Mouse (Mus musculus) hindbrain, postnatal 0 days (tissue): Measurements from ENCODE around the gene Tph2. TPM values are rescaled to one million over a fixed set of nuclear protein-coding genes. Genes with fewer than 3 reads are reported as not detected.

Experiments used
- ATAC-seq: fragments of 200-750 bp; cut with Nextera tagmentation; 2 replicates; pipeline ENCODE4 v1.8.0; 2017; ENCODE audit warnings: mild to moderate bottlenecking, moderate TSS enrichment, moderate library complexity
- DNase-seq: peaks from one replicate; pipeline ENCODE4 v3.0.0-alpha.2; 2015; ENCODE audit warnings: low spot score
- H3K27ac ChIP-seq: fragments of 300-500 bp; sonication (generic); 2 replicates; pipeline ENCODE4 v1.5.1; 2014; ENCODE audit warnings: mild to moderate bottlenecking
- H3K27me3 ChIP-seq: fragments of 300-500 bp; sonication (generic); 2 replicates; pipeline ENCODE4 v1.6.1; 2014; ENCODE audit warnings: low read length, mixed read lengths; ENCODE audit not compliant: insufficient read depth
- H3K36me3 ChIP-seq: fragments of 300-500 bp; sonication (generic); 2 replicates; pipeline ENCODE4 v1.6.1; 2014; ENCODE audit warnings: low read length, mixed read lengths; ENCODE audit not compliant: insufficient read depth
- H3K4me1 ChIP-seq: fragments of 300-500 bp; sonication (generic); 2 replicates; pipeline ENCODE4 v1.6.1; 2014; ENCODE audit warnings: antibody characterized with exemption, low read length, mixed read lengths; ENCODE audit not compliant: insufficient read depth
- H3K4me2 ChIP-seq: fragments of 300-500 bp; sonication (generic); 2 replicates; pipeline ENCODE4 v1.6.1; 2014; ENCODE audit warnings: low read depth, mild to moderate bottlenecking, low read length, moderate library complexity, mixed read lengths
- H3K4me3 ChIP-seq: fragments of 300-500 bp; sonication (generic); 2 replicates; pipeline ENCODE4 v1.5.1; 2014; ENCODE audit warnings: low read length
- H3K9ac ChIP-seq: fragments of 300-500 bp; sonication (generic); replicated peaks from 2 replicates; pipeline ENCODE4 v1.6.1; 2014; ENCODE audit warnings: mild to moderate bottlenecking, low read length, moderate library complexity, mixed read lengths
- H3K9me3 ChIP-seq: fragments of 300-500 bp; sonication (generic); 2 replicates; pipeline ENCODE4 v1.6.1; 2016; ENCODE audit warnings: low read length, mixed read lengths
- CTCF ChIP-seq: IDR thresholded peaks from 2 replicates; pipeline ENCODE4 v1.5.1; 2016; ENCODE audit warnings: antibody characterized with exemption, control low read depth, low read depth
- WGBS: fragments of 180-500 bp; shearing (Covaris S2); extraction: QIAGEN DNeasy Blood & Tissue Kit; methylation state at CpG from one replicate; pipeline ENCODE4 v1.1.7; 2014; 5-methylcytosine and 5-hydroxymethylcytosine counted together
- polyA plus RNA-seq: library from polyadenylated mRNA; unstranded; fragments of >200 nt; fragmentation: Nextera tagmentation; extraction: Ambion mirVana; gene quantifications from 2 replicates; pipeline ENCODE4 v1.2.1, GENCODE M21; 2015
- total RNA-seq: library from RNA; depleted of rRNA; stranded (reverse); fragments of >200 nt; gene quantifications from 2 replicates; pipeline ENCODE4 v1.2.3, GENCODE M21; 2014; rRNA removed

Tph2 gene
- total RNA-seq (9.8 and 14.0 TPM in 2 replicates), polyA plus RNA-seq (13.6 and 17.9 TPM in 2 replicates)

- no peaks in the 10 kb centered on the region for H3K27me3 ChIP-seq
- peak; percentile 91 for ATAC-seq
- H3K4me3 ChIP-seq: no peak within 1 kb of the TSS
- no peak within 1 kb of the TSS for H3K9ac ChIP-seq
- no peaks in the 10 kb centered on the region for H3K9me3 ChIP-seq
- peak; percentile 86 for DNase-seq
- H3K4me1 ChIP-seq: no peaks in the 10 kb centered on the region
- no peak within 1 kb of the TSS for H3K27ac ChIP-seq
- H3K36me3 ChIP-seq: no peaks in the 10 kb centered on the region
- peak; percentile 84 for TF ChIP-seq CTCF
- 5% methylated on average over 9 of the region's 9 CpGs for WGBS
- peak within 1 kb of the TSS; percentile 27; the same call in 1 of the 2 replicates for H3K4me2 ChIP-seq
Measured at GRCm38 (mm10) chr10:115184697-115185096, at the start of gene Tph2. Gene Tph2, minus strand, starts transcription at chr10:115185022.

GRCm38 (mm10) chr10:115233798-115234197 is 49.0 kb upstream of the Tph2 start:
- Histone ChIP-seq H3K4me2 (no peak overlapping the region), H3K4me3 (no peak overlapping the region), H3K27ac (no peak overlapping the region), H3K9ac (no peak overlapping the region), H3K36me3 (peaks cover 4% of the 10 kb centered on the region; the same call in 1 of the 2 replicates), H3K27me3 (no peaks in the 10 kb centered on the region), H3K9me3 (no peaks in the 10 kb centered on the region), H3K4me1 (no peaks in the 10 kb centered on the region)
- WGBS: 72% methylated on average over 3 of the region's 3 CpGs
- DNase-seq: no peak
- no peak for ATAC-seq
- no peak for TF ChIP-seq CTCF

- Histone ChIP-seq H3K27ac (no peak overlapping the region), H3K9me3 (no peaks in the 10 kb centered on the region), H3K4me1 (no peaks in the 10 kb centered on the region), H3K4me2 (no peak overlapping the region), H3K27me3 (no peaks in the 10 kb centered on the region), H3K9ac (no peak overlapping the region), H3K36me3 (peaks cover 4% of the 10 kb centered on the region; the same call in 1 of the 2 replicates), H3K4me3 (no peak overlapping the region)
- 92% methylated on average over 3 of the region's 3 CpGs for WGBS
- peak; percentile 43 for TF ChIP-seq CTCF
- peak; percentile 27 for DNase-seq
- no peak for ATAC-seq
Measured at GRCm38 (mm10) chr10:115232513-115232912, 47.7 kb upstream of the Tph2 start.

- H3K36me3 ChIP-seq: peaks cover 4% of the 10 kb centered on the region; the same call in 1 of the 2 replicates
- no peak overlapping the region for H3K27ac ChIP-seq
- TF ChIP-seq CTCF: no peak
- DNase-seq (no peak), ATAC-seq (no peak)
- H3K27me3 ChIP-seq: no peaks in the 10 kb centered on the region
- no peak overlapping the region for H3K9ac ChIP-seq
- no peaks in the 10 kb centered on the region for H3K4me1 ChIP-seq
- H3K4me3 ChIP-seq: no peak overlapping the region
- no peaks in the 10 kb centered on the region for H3K9me3 ChIP-seq
- 86% methylated on average over 9 of the region's 9 CpGs for WGBS
- H3K4me2 ChIP-seq: no peak overlapping the region
Measured at GRCm38 (mm10) chr10:115229023-115229422, 44.2 kb upstream of the Tph2 start.

GRCm38 (mm10) chr10:115226586-115226985 is 41.8 kb upstream of the Tph2 start:
- H3K27me3 ChIP-seq: no peaks in the 10 kb centered on the region
- H3K9ac ChIP-seq: no peak overlapping the region
- peaks cover 4% of the 10 kb centered on the region; the same call in 1 of the 2 replicates for H3K36me3 ChIP-seq
- ATAC-seq: no peak
- H3K9me3 ChIP-seq: no peaks in the 10 kb centered on the region
- no peaks in the 10 kb centered on the region for H3K4me1 ChIP-seq
- H3K4me2 ChIP-seq: no peak overlapping the region
- H3K4me3 ChIP-seq: no peak overlapping the region
- H3K27ac ChIP-seq: no peak overlapping the region
- no peak for TF ChIP-seq CTCF
- DNase-seq: no peak
- WGBS: 92% methylated on average over 7 of the region's 7 CpGs

- DNase-seq (no peak), ATAC-seq (no peak)
- Histone ChIP-seq H3K4me2 (no peak overlapping the region), H3K9me3 (no peaks in the 10 kb centered on the region), H3K4me3 (no peak overlapping the region), H3K9ac (no peak overlapping the region), H3K27me3 (no peaks in the 10 kb centered on the region), H3K27ac (no peak overlapping the region), H3K36me3 (peaks cover 3% of the 10 kb centered on the region; the same call in 1 of the 2 replicates), H3K4me1 (no peaks in the 10 kb centered on the region)
- no peak for TF ChIP-seq CTCF
- 87% methylated on average over 3 of the region's 3 CpGs for WGBS
Measured at GRCm38 (mm10) chr10:115223845-115224244, 39.0 kb upstream of the Tph2 start.

- ATAC-seq (no peak), DNase-seq (no peak)
- Histone ChIP-seq H3K4me2 (no peak overlapping the region), H3K4me1 (no peaks in the 10 kb centered on the region), H3K36me3 (peaks cover 41% of the 10 kb centered on the region), H3K27ac (no peak overlapping the region), H3K4me3 (no peak overlapping the region), H3K9ac (no peak overlapping the region), H3K9me3 (no peaks in the 10 kb centered on the region), H3K27me3 (no peaks in the 10 kb centered on the region)
- WGBS: 87% methylated on average over 11 of the region's 11 CpGs
- no peak for TF ChIP-seq CTCF
Measured at GRCm38 (mm10) chr10:115212916-115213580, 28.2 kb upstream of the Tph2 start.
